Mouse (Mus musculus) MEL (cell line): Measurements from ENCODE around the gene Pkmyt1. TPM values are rescaled to one million over a fixed set of nuclear protein-coding genes. Genes with fewer than 3 reads are reported as not detected.
A peak's percentile ranks its signal among the peaks of the same experiment; 100 is the strongest.

Experiments
- DNase-seq: peaks from one replicate; pipeline ENCODE4 v3.0.0; 2011; ENCODE audit warnings: low read depth, low spot score
- H3K27ac ChIP-seq: 2 replicates; pipeline ENCODE4 v1.5.1; 2012; ENCODE audit warnings: low read depth, mild to moderate bottlenecking, control low read depth, low read length, moderate library complexity; ENCODE audit not compliant: control insufficient read depth
- H3K27me3 ChIP-seq, 2 experiments: fragments of 150-350 bp in 1 of 2; sonication (generic) in 1 of 2; 2 replicates each; pipeline ENCODE4 v1.6.1; 2012; ENCODE audit warnings: low read length in 2 of 2, mild to moderate bottlenecking in 2 of 2, improper control_type of control experiment in 1 of 2, moderate library complexity in 1 of 2; ENCODE audit not compliant: insufficient read depth in 2 of 2, control insufficient read depth in 1 of 2
- H3K36me3 ChIP-seq, 2 experiments: 2 replicates each; pipeline ENCODE4 v1.6.1; 2012 to 2014; ENCODE audit warnings: low read length in 2 of 2, improper control_type of control experiment in 1 of 2, inconsistent platforms in 1 of 2, mild to moderate bottlenecking in 1 of 2; ENCODE audit not compliant: insufficient read depth in 2 of 2, control insufficient read depth in 1 of 2
- H3K4me1 ChIP-seq, 2 experiments: fragments of 150-350 bp in 1 of 2; sonication (generic) in 1 of 2; 2 replicates each; pipeline ENCODE4 v1.6.1; 2012; ENCODE audit warnings: low read length in 2 of 2, improper control_type of control experiment in 1 of 2, mild to moderate bottlenecking in 1 of 2; ENCODE audit not compliant: insufficient read depth in 2 of 2, control insufficient read depth in 1 of 2
- H3K4me3 ChIP-seq, 2 experiments: fragments of 150-350 bp in 1 of 2; sonication (generic) in 1 of 2; 2 replicates each; pipeline ENCODE4 v1.5.1; 2012; ENCODE audit warnings: low read depth in 2 of 2, low read length in 2 of 2, mild to moderate bottlenecking in 2 of 2, moderate library complexity in 2 of 2, control low read depth in 1 of 2, improper control_type of control experiment in 1 of 2; ENCODE audit not compliant: control insufficient read depth in 1 of 2, insufficient read depth in 1 of 2
- H3K79me2 ChIP-seq: 2 replicates; pipeline ENCODE4 v1.6.1; 2012; ENCODE audit warnings: mild to moderate bottlenecking, low read length, moderate library complexity; ENCODE audit not compliant: control insufficient read depth, poor library complexity, insufficient read depth
- H3K9ac ChIP-seq: 2 replicates; pipeline ENCODE4 v1.6.1; 2012; ENCODE audit warnings: low read depth, mild to moderate bottlenecking, control low read depth, low read length, moderate library complexity; ENCODE audit not compliant: control insufficient read depth, poor library complexity, severe bottlenecking
- H3K9me3 ChIP-seq: fragments of 150-350 bp; sonication (generic); replicated peaks from 2 replicates; pipeline ENCODE4 v1.6.1; 2012; ENCODE audit warnings: mild to moderate bottlenecking, low read length, improper control_type of control experiment, moderate library complexity; ENCODE audit not compliant: insufficient read depth
- CHD1 ChIP-seq: IDR thresholded peaks from 2 replicates; pipeline ENCODE4 v1.6.1; 2012; ENCODE audit warnings: low read depth, mild to moderate bottlenecking, inconsistent platforms, low read length, improper control_type of control experiment
- CHD2 ChIP-seq: IDR thresholded peaks from 2 replicates; pipeline ENCODE4 v1.6.1; 2011; ENCODE audit warnings: low read length, improper control_type of control experiment
- CTCF ChIP-seq, 3 experiments: IDR thresholded peaks in 2 of 3; conservative IDR thresholded peaks in 1 of 3; 2 replicates each; pipeline ENCODE4 v1.5.1; 2011 to 2012; ENCODE audit warnings: low read length in 3 of 3, low read depth in 2 of 3, mild to moderate bottlenecking in 2 of 3, improper control_type of control experiment in 1 of 3, inconsistent platforms in 1 of 3, mixed read lengths in 1 of 3, moderate library complexity in 1 of 3; ENCODE audit not compliant: control insufficient read depth in 1 of 3, insufficient read depth in 1 of 3, poor library complexity in 1 of 3, severe bottlenecking in 1 of 3
- ELF1 ChIP-seq: IDR thresholded peaks from 2 replicates; pipeline ENCODE4 v1.6.1; 2014; ENCODE audit warnings: low read depth, mild to moderate bottlenecking, inconsistent platforms, low read length, improper control_type of control experiment, moderate library complexity
- EP300 ChIP-seq, 2 experiments: IDR thresholded peaks; 2 replicates each; pipeline ENCODE4 v1.6.1; 2011; ENCODE audit warnings: improper control_type of control experiment in 2 of 2, low read length in 2 of 2, low read depth in 1 of 2, mild to moderate bottlenecking in 1 of 2
- ETS1 ChIP-seq: IDR thresholded peaks from 2 replicates; pipeline ENCODE4 v1.6.1; 2012; ENCODE audit warnings: low read depth, mild to moderate bottlenecking, inconsistent platforms, low read length, improper control_type of control experiment, moderate library complexity
- GATA1 ChIP-seq: IDR thresholded peaks from 2 replicates; pipeline ENCODE4 v1.6.1; 2011; ENCODE audit warnings: low read depth, low read length, improper control_type of control experiment
- HCFC1 ChIP-seq: IDR thresholded peaks from 2 replicates; pipeline ENCODE4 v1.6.1; 2012; ENCODE audit warnings: low read depth, mild to moderate bottlenecking, inconsistent platforms, low read length, improper control_type of control experiment, moderate library complexity
- MAFK ChIP-seq: IDR thresholded peaks from 2 replicates; pipeline ENCODE4 v1.6.1; 2011; ENCODE audit warnings: low read depth, mild to moderate bottlenecking, low read length, improper control_type of control experiment, borderline replicate concordance
- MAX ChIP-seq: IDR thresholded peaks from 2 replicates; pipeline ENCODE4 v1.6.1; 2011; ENCODE audit warnings: low read length, improper control_type of control experiment
- MAZ ChIP-seq: IDR thresholded peaks from 2 replicates; pipeline ENCODE4 v1.6.1; 2012; ENCODE audit warnings: low read depth, mild to moderate bottlenecking, inconsistent platforms, low read length, improper control_type of control experiment
- RAD21 ChIP-seq: IDR thresholded peaks from 2 replicates; pipeline ENCODE4 v1.6.1; 2011; ENCODE audit warnings: mild to moderate bottlenecking, low read depth, low read length, improper control_type of control experiment
- SMC3 ChIP-seq: IDR thresholded peaks from 2 replicates; pipeline ENCODE4 v1.6.1; 2011; ENCODE audit warnings: low read depth, low read length, improper control_type of control experiment
- TBP ChIP-seq: IDR thresholded peaks from 2 replicates; pipeline ENCODE4 v1.8.0; 2011; ENCODE audit warnings: low read depth, low read length, improper control_type of control experiment
- TCF12 ChIP-seq: IDR thresholded peaks from 2 replicates; pipeline ENCODE4 v1.6.1; 2014; ENCODE audit warnings: low read depth, mild to moderate bottlenecking, inconsistent platforms, low read length, improper control_type of control experiment, moderate library complexity
- USF1 ChIP-seq: IDR thresholded peaks from 2 replicates; pipeline ENCODE4 v1.6.1; 2014; ENCODE audit warnings: low read depth, mild to moderate bottlenecking, inconsistent platforms, low read length, improper control_type of control experiment, moderate library complexity
- USF2 ChIP-seq, 2 experiments: IDR thresholded peaks; 2 replicates each; pipeline ENCODE4 v1.6.1; 2011 to 2012; ENCODE audit warnings: improper control_type of control experiment in 2 of 2, low read length in 2 of 2, borderline replicate concordance in 1 of 2, inconsistent platforms in 1 of 2, low read depth in 1 of 2, mild to moderate bottlenecking in 1 of 2; ENCODE audit not compliant: insufficient read depth in 1 of 2
- ZC3H11A ChIP-seq: IDR thresholded peaks from 2 replicates; pipeline ENCODE4 v1.6.1; 2012; ENCODE audit warnings: low read depth, mild to moderate bottlenecking, inconsistent platforms, low read length, improper control_type of control experiment
- ZMIZ1 ChIP-seq: IDR thresholded peaks from 2 replicates; pipeline ENCODE4 v1.6.1; 2012; ENCODE audit warnings: low read depth, mild to moderate bottlenecking, inconsistent platforms, low read length, improper control_type of control experiment, moderate library complexity
- ZNF384 ChIP-seq: IDR thresholded peaks from 2 replicates; pipeline ENCODE4 v1.6.1; 2012; ENCODE audit warnings: low read depth, mild to moderate bottlenecking, inconsistent platforms, low read length, improper control_type of control experiment
- polyA plus RNA-seq, 2 experiments: library from polyadenylated mRNA; stranded (reverse) in 1 of 2; unstranded in 1 of 2; fragments of >175 nt in 1 of 2; fragments of >200 nt in 1 of 2; gene quantifications; 2 replicates each; pipeline versions ENCODE4 v1.2.1 to v1.2.4; 2012; ENCODE audit warnings: low replicate concordance in 2 of 2, low read depth in 1 of 2; ENCODE audit not compliant: insufficient read length in 2 of 2, insufficient read depth in 1 of 2, missing spikeins in 1 of 2
- total RNA-seq: library from RNA; depleted of rRNA; stranded (reverse); fragments of 300-350 nt; gene quantifications from 2 replicates; pipeline ENCODE4 v1.2.3, GENCODE M21; 2012

The Pkmyt1 gene
- total and polyA plus RNA-seq, 3 experiments: 16.6 to 49.8 TPM; not detected in 1

- H3K27me3 ChIP-seq: no peaks in the 10 kb centered on the region; a peak in 2 of 4 replicates
- no peak overlapping the region for H3K4me3 ChIP-seq
- H3K9me3 ChIP-seq: no peaks in the 10 kb centered on the region
- no peak overlapping the region for H3K27ac ChIP-seq
- H3K9ac ChIP-seq: no peak overlapping the region
- no peak for DNase-seq
- TF ChIP-seq MAZ (no peak), HCFC1 (no peak), MAX (no peak), USF2 (IDR thresholded peaks at IDR 0.05; ENCODE audit: borderline replicate concordance in 1 of 2, insufficient read depth in 1 of 2, low read depth in 1 of 2, low read length in 2 of 2) (no peak), CHD1 (no peak), ETS1 (no peak), ELF1 (no peak), TBP (no peak)
- peaks cover 0 to 2% of the 10 kb centered on the region in 2 experiments; a peak in 1 of 4 replicates for H3K4me1 ChIP-seq
- peaks cover 2% of the 10 kb centered on the region; the same call in 1 of the 2 replicates for H3K79me2 ChIP-seq
- H3K36me3 ChIP-seq: peaks cover 0 to 6% of the 10 kb centered on the region in 2 experiments; a peak in 2 of 4 replicates
Observed at GRCm38 (mm10) chr17:23773676-23774075, 47.5 kb downstream of the Pkmyt1 start.

GRCm38 (mm10) chr17:23774090-23774489, 48.0 kb downstream of the Pkmyt1 start:
- peaks cover 2% of the 10 kb centered on the region; the same call in 1 of the 2 replicates for H3K79me2 ChIP-seq
- H3K4me3 ChIP-seq: no peak overlapping the region
- H3K9me3 ChIP-seq: no peaks in the 10 kb centered on the region
- peaks cover 0 to 2% of the 10 kb centered on the region in 2 experiments; a peak in 1 of 4 replicates for H3K4me1 ChIP-seq
- H3K9ac ChIP-seq: no peak overlapping the region
- H3K27me3 ChIP-seq: no peaks in the 10 kb centered on the region; a peak in 2 of 4 replicates
- no peak for DNase-seq
- no peak overlapping the region for H3K27ac ChIP-seq
- TF ChIP-seq CTCF (IDR thresholded peaks at IDR 0.05 in 2 of 3, conservative IDR thresholded peaks at IDR 0.05 in 1 of 3; ENCODE audit: control insufficient read depth in 1 of 3, insufficient read depth in 1 of 3, low read depth in 2 of 3, low read length in 3 of 3, poor library complexity in 1 of 3, severe bottlenecking in 1 of 3): peak; percentile 17 to 39 (median 24); a peak in 3 of 6 replicates
- TF ChIP-seq ZNF384: no peak
- TF ChIP-seq SMC3: peak; percentile 24; the same call in 1 of the 2 replicates
- TF ChIP-seq USF2 (IDR thresholded peaks at IDR 0.05; ENCODE audit: borderline replicate concordance in 1 of 2, insufficient read depth in 1 of 2, low read depth in 1 of 2, low read length in 2 of 2): no peak
- TF ChIP-seq RAD21: peak; percentile 19
- TF ChIP-seq ZC3H11A: 0 out of 2 replicates have a peak, but pooled peaks have one; percentile 6
- TF ChIP-seq EP300 (IDR thresholded peaks at IDR 0.05; ENCODE audit: low read depth in 1 of 2, low read length in 2 of 2): no peak
- H3K36me3 ChIP-seq: peaks cover 0 to 6% of the 10 kb centered on the region in 2 experiments; a peak in 2 of 4 replicates

- H3K27me3 ChIP-seq: no peaks in the 10 kb centered on the region; a peak in 2 of 4 replicates
- no peak overlapping the region for H3K4me3 ChIP-seq
- TF ChIP-seq TCF12 (no peak), MAFK (no peak), ETS1 (no peak), CHD2 (no peak), USF1 (no peak), ZMIZ1 (no peak), GATA1 (no peak)
- peaks cover under 1% of the 10 kb centered on the region; the same call in 1 of the 2 replicates for H3K79me2 ChIP-seq
- H3K9ac ChIP-seq: no peak overlapping the region
- no peaks in the 10 kb centered on the region for H3K36me3 ChIP-seq
- no peaks in the 10 kb centered on the region for H3K4me1 ChIP-seq
- H3K27ac ChIP-seq: no peak overlapping the region
- H3K9me3 ChIP-seq: no peaks in the 10 kb centered on the region
- DNase-seq: no peak
Observed at GRCm38 (mm10) chr17:23776216-23776615, 50.1 kb downstream of the Pkmyt1 start.
